Mouse (Mus musculus): ENCODE measurements around the gene Slc41a3.
A peak's percentile ranks its signal among the peaks of the same experiment; 100 is the strongest.

Slc41a3 gene

DNA sequence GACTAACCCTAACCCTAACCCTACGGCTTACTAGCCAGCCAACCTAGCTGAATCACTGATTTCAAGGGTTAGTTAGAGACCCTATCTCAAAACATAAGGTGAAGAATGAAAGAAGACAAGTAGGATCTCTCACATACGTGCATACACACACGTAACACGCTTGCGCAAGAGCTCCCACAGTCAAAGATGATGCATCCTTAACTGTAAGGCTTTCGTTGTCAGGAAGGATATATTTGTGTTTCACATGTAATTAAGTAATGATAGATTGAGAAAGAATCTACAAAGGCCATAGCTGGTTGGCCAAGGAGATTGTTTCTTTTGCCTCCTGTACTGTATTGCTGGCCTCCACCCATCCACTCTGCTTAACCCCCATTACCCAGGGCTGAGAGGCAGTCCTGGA, 83.5 kb downstream of the Slc41a3 start:
- DNase-seq: no peak

DNA sequence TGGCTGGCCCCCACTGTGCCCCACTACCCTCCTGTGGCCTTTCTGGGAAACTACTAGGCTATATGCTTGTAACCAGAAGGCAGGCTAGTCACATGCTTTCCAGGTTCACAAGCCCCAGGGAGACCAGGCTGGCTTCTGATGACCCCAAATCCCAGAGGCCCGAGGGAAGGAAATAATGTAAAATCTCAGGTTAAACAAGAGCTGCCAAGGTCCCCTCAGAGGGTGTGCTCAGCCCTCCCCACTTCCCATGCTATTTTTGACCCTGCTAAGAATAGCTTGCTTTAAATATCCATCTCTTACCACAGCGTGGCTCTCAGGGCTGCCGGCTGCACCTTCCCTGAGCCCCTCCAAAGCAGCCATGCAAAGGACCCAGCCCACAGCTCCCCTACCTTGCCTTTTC, 84.2 kb downstream of the Slc41a3 start:
- DNase-seq: no peak

DNA sequence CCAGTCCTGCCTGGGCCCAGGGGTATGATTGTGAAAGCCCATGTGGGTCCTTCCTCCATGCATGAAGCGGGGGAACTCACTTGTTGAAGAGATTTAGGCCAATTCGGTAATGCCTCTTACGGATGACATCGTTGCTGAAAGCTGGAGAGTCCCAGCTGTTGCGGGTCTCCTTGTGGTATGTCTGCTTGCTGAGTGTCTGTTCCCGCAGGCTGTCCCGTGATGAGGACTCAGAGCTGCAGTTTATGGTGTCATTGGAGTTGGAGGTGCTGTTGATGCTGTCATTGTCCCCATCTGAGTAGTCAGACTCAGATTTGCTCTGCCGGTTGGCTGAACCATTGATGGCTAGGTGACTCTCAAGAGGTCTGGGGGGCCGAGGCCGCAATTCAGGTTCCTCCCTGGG, 85.0 kb downstream of the Slc41a3 start:
- no peak for DNase-seq

DNA sequence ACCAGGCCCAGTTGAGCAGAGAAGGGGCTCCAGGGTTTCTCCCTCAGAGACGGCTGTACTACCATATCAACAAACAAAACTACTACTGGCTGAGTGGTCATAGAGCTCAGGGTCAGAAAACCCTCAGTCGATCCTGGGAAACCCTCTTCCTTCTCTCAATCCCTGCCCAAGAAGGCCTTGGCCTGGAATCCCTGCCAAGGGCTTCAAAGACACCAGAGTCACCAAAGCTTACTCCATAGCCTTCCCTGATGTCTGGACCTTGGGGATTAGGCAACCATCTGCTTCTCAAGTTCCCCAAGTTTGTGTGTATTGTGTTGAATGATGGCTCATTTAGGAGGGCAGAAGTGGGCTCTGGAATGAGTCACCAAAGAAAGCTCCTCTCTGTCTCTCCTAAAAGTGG, 87.4 kb downstream of the Slc41a3 start:
- no peak for DNase-seq

DNA sequence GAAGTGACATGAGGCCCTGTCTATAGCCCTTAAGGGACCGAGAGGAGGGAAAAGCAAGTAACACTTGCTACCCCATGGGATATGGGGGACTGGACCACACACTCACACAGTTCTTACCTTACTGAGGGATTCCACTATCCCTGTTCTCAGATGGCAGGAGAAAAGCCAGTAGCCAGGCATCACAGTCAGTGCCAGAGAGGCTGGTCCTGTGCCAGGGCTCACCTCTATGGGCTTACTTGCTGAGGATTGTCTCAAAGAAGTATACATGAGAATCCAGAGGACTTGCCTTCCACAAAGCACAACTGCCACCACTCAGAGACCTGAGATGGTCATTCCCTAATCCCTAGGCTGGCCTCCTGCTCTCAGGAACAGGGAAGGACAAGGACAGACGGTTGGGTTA, 87.9 kb downstream of the Slc41a3 start:
- DNase-seq: peak; percentile 77 to 78

DNA sequence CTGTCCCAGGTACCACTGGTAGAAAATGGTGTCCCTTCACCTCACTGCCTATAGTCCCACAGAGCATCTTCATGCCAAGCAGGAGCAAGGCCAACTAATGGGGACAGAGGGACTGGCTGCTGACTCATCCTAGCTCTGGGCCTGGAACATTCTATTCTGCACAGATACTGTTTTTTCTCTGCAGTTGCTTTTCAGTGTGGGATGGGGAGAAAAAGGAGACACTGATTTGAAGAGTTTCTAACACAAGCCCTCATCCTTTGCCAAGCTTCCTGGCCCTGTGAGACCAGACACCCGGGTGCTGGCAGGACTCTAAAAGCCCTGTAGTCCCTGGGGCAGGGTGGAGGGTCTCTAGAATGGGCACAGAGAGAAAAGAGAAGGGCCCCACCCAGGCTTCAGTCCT, 91.2 kb downstream of the Slc41a3 start:
- peak in 1 of 2 experiments; percentile 55 for DNase-seq

Data from cerebellum, postnatal 36 days (tissue).